Mouse (Mus musculus) CD4-positive, CD25-positive, alpha-beta regulatory T cell, adult 4 months (primary cell): Measurements from ENCODE around the gene Uvrag. TPM values are rescaled to one million over a fixed set of nuclear protein-coding genes. Genes with fewer than 3 reads are reported as not detected.

Source experiments
- ATAC-seq: one replicate; pipeline ENCODE4 v1.8.0; 2017
- polyA plus RNA-seq, 2 experiments: library from polyadenylated mRNA; unstranded; fragments of 100-300 nt; shearing (Covaris generic); gene quantifications; one replicate each; pipeline ENCODE4 v1.2.1; 2017

The Uvrag gene
- polyA plus RNA-seq, 2 experiments from 2014 or later: 5.7 to 9.5 TPM

DNA sequence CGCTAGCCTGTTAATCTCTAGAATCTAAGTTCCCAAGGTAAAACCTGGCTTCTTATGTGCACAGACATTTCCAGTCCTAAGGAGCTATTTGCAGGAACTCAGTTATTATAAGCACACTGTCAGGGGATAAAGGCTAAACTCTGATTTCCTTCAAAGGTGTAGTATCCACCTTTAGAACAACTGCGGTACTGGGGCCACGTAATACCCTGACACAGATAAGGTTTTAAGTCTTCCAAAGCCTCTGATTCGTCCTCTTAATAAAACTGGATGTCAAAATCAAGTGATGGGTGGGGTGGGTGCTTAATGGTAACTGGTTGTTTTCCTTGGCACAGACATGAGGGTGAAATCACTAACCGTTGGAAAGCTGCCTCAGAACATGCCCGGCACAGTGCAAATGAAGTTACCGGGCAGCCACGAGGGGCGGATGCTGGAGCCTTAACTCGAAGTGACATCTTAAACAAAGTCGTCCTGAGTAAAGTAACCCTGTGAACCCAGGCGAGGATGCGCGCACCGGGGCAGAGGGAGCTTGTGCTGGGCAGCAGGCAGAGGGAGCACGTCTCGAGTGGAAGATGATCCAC is 83.8 kb downstream of the Uvrag start:
- no peak for ATAC-seq

DNA sequence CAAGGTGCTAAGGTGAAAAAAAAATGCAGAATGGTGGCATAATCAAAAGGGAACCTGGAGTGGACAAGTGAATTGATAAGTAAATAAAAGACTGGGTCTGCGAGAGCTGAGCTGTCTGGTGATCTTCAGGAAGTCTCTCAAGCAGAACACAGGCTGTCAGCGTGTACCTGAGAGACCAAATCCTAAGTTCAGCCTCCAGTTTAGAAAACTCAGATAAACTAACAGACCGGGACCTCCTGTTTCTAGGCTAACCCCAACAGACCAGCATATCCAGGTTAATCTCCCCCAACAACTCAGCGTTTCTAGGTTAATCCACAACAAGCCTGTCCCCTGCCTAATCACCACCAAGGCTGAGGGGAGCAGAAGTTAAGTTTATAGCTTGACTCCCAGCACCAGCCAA is 87.3 kb downstream of the Uvrag start:
- no peak for ATAC-seq

DNA sequence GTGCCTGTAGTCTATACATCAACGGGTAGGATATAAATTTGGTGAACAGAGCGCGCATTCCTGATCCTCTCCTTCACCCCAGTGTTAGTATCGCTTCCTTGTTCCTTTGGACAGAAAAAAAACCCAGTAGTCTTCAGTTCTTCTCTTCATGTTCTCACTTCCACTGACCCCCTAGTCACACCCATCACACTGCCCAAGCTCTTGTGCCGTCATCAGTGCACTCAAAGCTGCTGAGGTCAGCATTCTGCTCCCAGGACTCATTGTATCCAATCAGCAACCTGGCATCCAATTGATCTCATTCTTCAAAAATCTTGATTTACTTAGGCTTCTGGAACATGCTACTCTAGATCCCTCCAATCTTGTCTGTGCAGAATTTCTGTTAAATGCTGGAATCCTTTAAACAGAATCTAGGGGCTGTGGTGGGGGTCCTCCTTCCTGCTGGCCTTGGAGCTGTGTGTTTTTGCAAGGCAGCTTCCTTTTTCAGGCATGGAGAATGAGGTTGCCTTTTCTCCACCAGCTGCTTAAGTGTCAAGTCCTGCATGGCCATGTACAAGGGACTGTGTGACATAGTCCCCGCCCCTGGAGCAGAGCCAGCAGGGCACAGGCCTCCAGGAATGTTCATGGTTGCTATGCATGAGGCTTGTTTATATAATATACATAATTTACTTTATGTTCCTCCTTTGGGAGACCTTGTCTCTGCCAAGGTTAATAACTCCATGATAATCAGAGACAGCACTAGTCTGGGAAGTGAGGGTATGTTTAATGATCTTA is 88.3 kb downstream of the Uvrag start:
- no peak for ATAC-seq

DNA sequence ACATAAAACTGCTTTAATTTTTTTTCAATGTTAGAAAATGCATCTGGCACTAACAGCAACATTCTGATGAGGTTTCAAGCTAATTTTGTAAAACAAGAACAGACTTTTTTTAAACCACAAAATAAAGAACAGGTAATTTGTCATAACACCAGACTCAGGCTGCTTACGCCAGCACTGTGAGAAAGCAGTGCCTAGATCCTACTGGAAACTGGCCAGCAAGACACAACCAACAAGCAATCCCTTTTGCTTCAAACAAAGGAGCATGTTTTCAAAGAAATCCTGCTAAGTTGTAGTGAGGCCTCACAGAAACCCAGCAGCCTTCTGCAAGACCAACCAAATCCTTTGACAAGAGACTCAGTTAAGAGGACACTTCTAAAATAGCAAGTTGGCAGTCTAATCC is 90.1 kb downstream of the Uvrag start:
- ATAC-seq: no peak

DNA sequence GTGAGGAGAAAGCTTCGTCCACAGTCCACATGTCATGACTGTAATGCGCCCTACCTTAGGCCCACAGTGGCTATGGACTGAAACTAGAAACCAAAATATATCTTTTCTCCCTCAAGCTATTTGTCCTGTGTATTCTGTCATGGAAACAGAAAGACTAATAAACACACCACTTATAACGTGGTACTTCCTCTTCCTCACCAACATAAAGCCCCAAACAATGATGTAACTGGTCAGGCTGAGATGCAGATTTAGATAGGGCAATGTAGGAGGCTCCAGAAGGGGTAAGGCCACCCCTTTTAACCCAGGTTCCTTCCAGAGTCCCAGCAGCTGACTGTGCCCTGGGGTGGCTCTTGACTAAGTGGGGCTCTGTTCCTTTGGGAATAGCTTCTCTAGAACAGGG is 91.0 kb downstream of the Uvrag start:
- no peak for ATAC-seq

DNA sequence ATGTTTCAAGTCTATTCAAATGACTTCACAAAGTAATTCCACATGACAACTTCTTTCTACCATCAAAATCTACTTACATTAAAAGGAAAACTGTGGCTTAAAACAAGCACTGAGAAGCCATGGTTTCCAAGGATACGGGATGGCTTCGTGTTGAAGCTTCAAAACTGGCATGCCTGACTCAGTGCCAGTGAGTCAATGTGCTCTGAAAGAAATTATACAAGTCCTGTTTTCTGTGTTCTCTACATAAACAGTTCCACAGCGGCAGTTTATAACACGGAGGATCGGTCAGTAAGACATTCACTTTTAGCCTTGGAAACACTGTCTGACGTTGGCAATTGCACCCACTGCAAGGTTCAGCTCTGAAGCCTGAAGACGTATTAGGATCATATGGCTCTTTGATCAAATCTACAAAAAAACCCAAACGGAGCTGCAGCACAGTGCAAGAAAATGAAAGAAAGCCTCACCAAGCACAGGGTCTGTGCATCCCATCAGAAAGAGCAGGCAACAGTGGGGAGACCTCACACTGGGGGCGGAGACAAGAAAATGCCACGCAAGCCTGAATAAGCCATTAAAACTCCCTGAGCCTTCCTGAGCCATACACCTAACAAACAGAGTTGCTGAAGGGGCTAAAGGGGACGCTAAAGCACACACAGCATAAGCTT is 94.3 kb downstream of the Uvrag start:
- no peak for ATAC-seq

DNA sequence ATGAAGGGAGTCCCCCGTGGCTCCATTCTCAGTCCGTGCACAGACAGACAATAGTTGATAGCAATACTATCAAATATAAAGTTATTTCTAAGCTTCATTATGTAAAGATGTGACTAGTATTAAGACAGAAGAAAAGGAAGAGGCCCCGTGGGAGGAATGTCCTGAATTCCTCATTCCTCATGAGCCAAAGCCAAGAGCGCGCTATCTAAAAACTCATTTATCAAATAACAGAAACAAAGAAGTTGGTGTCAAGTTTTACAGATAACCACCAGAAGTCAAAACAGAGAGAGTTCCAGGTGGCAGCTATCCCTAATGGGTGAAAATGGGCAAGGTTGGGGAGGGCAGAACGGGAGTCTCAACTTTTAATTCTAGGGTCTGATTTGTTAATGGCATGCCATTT is 95.4 kb downstream of the Uvrag start:
- ATAC-seq: no peak

DNA sequence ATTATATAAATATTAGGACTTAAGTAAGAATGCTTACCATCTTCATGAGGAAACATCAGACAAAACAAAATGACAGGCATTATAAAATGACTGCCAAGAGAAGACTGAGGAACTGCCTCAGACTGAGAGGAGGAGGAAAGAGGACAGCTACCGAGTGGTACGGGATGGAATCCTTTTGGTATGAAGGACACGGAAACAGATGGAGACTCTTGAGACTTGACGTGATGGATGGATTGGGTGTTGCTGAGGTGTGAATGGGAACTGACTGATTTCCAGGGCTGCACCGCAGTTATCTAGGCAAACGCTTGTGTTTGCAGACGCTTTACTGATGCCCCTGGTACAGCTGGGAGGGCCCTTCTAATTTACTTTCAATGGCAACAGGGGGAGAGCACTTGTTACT is 97.0 kb downstream of the Uvrag start:
- no peak for ATAC-seq

DNA sequence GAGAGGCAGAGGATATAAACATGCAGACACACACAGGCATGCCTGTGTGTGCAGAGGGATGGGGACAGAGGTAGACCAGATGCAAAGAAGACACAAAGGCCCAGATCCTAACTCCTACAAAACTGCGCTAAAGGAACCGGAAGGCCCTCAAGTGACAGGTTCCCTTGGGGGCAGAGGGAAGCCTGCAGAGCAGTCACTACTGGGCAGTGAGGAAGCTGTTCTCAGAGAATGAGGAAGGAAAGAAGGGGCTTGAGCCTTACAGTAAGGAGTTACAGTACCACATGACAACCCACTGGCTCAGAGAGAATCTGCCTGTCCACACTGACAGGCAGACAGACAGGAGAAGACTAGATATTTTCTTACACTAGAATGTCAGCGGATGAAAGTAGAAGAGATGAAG is 97.6 kb downstream of the Uvrag start:
- no peak for ATAC-seq

DNA sequence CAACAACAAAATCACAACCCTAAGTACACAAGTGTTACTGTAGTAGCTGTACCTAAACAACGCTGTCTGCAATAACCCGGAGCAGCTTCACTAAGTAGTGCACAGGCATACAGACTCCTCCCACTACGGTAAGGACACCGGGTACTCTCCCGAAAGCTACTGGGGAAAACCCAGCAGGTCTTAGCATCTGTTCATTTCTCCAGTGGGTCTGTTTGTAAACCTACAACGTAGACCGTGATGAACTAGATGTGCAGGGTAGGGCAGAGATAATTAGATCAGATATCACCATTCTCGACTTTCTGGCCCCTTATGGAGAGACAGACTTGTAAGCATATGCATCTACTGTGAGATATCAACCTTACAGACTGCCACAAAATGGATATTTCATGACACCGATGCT is 99.1 kb downstream of the Uvrag start:
- ATAC-seq: peak; percentile 96

DNA sequence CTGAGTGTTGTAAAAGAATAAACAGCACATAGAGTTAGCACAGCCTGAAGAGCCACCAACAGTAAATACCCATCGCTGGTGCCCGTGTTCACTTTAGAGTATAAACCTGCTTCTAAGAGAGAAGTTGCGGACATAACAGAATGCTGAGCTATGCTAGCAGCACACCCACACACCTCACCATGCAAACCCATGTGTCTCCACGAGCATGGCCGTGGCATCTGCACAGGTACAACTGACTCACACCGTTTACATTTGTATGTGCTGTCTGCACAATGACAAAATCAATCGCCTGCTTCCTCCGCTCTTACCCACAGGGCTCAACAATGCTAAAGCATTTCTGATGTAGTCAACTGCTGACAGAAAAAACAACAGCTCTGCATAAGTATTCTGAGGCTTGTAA is 101.0 kb downstream of the Uvrag start:
- ATAC-seq: peak; percentile 10

DNA sequence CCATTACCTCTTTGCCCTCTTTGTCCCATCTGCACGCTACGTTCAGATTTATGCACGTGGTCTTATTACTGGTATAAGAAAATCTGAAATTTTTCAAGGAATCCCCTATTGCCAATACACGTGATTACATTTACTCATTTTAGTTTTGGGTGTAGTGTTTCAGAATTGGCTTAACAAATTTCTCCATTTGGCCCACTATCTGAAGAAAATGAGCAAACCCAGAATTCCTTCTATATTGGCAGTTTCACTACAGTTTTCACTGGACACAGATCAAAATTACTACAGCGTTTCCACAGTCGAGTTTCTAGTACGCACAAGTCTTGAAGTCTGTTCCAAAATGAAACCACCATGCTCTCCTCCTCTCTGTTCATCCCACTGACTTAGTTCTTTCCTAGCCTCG is 104.7 kb downstream of the Uvrag start:
- ATAC-seq: no peak

DNA sequence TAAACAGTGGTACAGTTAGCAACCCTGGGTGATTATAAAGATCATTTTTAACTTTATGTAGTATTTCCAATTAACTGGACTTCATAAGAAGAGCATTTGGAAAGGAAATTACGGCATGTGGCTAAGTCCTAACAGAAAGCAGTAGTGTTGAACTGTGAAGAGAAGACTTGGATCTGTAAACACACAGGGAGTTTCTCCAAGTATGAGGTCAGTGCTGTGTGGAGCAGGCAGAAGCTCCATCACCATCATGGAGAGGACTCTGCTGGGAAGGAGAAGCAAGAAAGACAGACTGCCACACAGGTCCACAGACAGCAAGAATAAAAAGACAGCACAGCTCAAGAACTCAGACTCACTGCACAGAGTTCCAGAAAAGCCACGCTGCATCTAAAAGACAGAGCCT is 106.0 kb downstream of the Uvrag start:
- ATAC-seq: no peak

DNA sequence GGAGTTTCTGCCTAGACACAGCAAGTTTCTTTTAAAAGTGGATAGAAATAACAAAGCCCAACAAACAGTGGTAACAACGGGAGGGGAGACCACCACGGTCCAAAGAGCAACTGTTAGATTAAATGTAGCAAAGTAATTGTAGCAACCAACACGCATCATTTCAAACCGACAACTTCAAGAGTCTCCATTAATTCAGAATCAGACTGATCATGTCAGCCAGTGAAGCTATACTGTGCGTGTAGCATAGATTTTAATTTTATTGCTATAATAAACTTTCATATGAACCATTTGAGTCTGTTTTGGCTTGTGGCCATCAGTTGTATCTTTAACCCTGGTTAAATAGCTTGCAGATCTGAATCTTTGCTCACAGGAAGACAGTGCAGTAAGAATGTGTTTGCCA is 107.1 kb downstream of the Uvrag start:
- ATAC-seq: no peak

DNA sequence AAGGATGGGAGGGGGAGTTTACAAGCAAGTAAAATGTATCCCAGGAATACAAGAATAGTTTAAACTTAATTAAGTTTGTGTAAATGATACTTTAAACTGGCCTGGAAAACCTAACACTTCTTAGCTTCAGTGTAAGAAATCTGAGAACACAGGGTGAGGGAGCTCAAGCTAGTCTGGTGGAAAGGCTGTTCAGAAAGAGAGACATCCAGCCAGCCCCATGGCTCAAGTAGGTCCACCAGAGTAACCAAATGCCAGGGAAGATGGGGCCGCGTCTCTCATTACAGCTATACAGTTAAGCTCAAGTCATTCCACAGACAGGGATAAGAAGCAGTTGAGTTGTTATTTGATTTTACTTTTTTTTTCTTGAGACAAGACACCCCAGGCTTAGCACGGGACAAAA is 107.6 kb downstream of the Uvrag start:
- no peak for ATAC-seq

DNA sequence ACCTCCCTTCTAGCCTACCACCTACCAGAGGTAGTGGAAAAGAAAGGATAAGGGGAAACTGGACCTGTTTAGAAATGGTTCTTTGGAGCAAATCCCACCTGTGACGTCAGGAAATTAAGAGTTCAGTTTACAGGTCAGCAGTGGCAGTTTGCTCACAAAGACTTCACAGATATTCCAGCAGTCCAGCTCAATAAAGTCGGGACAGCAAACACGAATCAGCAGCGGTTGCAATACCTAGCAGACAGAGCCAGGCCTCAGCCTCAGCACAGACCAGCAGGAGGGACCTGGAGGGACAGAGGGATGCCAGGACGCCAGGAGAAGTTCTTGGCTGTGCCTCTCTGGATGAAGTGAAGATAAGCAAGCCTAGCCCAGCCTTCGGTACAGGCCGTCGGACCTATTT is 108.9 kb downstream of the Uvrag start:
- no peak for ATAC-seq

DNA sequence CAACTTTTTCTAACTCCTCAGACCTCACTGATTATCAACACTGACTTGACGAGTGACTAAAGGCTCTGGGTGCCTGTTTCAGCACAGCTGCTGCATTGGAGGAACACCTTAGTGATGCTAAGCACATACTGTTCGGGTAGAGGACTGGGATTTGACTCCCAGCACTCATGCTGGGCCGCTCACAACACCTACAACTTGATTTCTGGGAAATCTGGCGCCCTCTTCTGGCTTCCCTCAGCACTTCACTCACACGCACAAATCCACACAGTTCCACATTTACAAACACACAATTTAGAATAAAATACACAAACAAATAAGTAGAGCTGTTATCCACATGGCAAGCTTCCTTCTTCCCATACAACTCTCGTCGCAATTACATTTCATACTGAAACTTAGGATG is 112.8 kb downstream of the Uvrag start:
- ATAC-seq: no peak

DNA sequence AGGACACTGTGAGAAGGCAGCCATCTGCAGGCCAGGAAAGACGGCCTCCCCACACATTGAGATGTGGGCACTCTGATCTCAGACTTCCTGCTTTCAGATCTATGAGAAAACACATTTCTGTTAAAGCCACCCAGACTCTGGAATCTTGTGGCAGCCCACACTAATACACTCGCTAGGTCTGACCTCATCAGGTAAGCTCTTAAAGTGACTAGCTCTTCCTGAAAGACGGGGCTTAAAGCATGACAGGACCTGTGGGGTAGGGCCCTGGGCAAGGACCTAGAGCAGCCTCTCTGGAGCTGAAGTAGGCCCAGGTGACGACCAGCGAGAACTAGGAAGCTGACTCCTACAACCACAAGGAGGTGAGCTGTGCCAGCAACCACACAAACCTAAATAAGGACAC is 113.8 kb downstream of the Uvrag start:
- peak; percentile 41 for ATAC-seq

DNA sequence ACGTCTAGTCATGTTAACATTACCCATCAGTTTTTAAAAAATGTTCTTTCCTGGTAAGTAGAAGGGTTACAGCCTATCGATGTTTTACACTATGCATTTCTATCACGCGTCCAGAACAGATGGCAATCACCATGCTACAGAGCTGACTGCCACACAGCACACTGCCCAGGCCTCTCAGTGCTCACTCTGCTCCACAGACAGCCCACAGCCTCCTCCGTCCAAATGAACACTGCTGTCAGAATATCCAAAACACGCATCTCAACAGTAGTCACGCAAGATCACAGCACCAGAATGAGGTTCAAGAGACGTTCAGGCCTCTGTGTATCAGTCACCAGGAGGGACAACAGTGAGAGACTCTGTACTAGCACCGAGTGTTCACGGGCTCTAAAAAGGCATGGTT is 115.0 kb downstream of the Uvrag start:
- no peak for ATAC-seq

DNA sequence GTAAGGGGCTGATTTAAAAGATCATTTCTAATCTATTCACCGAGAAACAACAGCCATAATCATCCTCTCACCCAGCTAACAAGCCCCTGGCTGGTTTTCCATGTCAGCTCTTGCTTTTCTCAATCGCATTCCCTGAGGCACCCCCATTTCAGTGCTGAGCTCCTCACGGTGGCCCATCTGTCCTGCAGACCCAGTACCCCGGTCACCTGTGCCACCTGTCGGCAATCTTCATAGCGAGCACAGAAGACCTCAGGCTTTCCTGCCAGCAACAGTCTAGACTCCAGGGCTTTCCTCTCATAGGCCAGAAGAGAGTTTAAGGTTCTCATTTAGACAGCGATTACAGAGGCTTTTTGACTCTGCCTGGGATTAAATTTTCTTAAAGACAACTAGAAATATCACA is 115.7 kb downstream of the Uvrag start:
- ATAC-seq: no peak

DNA sequence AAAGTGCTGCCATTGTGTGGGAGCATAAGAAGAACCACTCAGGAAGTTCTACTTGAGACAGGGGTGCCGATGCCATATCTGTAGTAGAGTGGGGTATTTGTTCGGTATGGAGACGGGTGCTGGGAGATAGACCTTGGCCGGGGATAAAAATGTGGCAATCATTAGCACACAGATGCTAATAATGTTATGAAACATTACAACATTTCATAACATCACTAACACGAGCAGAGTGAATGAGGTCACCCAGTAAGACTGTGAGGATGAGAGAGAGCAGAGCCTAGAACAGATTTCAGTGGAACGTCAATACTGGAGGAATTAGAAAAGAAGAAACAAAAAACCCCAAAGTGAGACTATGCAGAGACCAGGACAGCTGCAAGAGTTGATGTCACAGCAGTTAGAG is 116.2 kb downstream of the Uvrag start:
- no peak for ATAC-seq

DNA sequence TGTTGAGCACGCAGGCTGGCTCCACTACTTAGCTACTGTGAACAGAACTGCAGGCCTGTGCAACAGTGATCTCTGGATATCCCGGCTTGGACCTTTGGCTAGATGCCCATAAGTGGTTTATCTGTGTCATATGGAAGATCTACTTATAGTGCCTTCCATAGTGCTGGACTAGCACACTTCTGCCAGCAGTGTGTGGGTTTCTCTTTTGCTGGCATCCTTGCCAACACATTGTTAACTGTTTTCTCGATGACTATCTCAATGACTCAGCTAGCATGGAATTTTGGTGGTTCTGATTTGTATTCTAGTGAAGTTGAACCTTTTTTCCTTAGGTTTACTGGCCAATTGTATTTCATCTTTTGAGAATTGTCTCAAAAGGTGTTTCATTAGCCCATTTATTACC is 117.0 kb downstream of the Uvrag start:
- ATAC-seq: no peak

DNA sequence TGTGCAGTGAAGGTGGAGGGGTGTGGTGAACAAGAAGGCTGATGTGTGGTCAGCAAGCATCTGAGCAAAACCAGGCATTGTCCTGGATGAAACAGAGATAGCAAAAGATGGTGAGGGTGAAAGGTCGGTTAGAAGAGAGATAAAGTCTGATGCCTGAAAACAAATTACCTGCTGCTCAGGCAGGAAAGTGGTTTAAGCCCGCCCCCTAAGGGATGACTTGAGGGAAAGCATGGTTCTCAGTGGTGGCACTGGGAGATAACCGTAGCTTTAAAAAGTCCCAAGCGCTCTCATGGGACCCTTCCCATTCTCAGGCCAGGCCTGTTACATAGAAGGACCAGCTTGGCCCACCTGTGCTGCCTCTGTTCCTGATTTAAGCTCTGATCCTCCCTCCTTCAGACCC is 119.7 kb downstream of the Uvrag start:
- no peak for ATAC-seq

DNA sequence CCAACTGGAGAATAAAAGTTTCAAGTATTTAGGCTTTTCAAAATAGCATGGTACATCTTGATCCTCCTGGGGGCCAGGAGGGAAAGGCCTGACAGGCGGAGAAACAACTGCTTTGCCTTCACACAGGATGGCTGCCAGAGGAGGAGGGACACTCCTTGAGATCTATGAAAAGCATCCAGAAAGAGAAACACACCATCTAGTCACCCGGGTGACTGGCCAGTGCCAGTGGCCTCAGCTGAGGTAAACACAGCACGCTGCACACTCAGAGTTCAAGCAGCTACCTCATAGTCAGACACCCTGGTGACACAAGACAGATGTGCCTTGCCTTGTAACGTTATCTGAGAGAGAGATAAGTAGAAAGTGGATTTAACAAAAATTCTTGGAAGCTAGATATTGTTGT is 120.6 kb downstream of the Uvrag start:
- ATAC-seq: no peak
